Mouse (Mus musculus) G1E (cell line): Measurements from ENCODE around the gene Psmc2. TPM values are rescaled to one million over a fixed set of nuclear protein-coding genes. Genes with fewer than 3 reads are reported as not detected.

Experiments
- ATAC-seq: 2 replicates; pipeline ENCODE4 v1.8.0; 2016; ENCODE audit warnings: mild to moderate bottlenecking; ENCODE audit not compliant: insufficient number of reproducible peaks, poor library complexity, low FRiP score, severe bottlenecking; ENCODE audit errors: extremely low read depth
- DNase-seq: peaks from one replicate; pipeline ENCODE4 v3.0.0; 2012; ENCODE audit warnings: low spot score
- H3K27me3 ChIP-seq: 2 replicates; pipeline ENCODE4 v1.6.1; 2012; ENCODE audit warnings: mild to moderate bottlenecking, low read length, inconsistent platforms; ENCODE audit not compliant: insufficient read depth
- H3K36me3 ChIP-seq: replicated peaks from 2 replicates; pipeline ENCODE3; 2012; ENCODE audit warnings: mild to moderate bottlenecking, inconsistent platforms
- H3K4me1 ChIP-seq: 2 replicates; pipeline ENCODE4 v1.6.1; 2012; ENCODE audit warnings: low read depth, low read length, inconsistent platforms, mixed read lengths; ENCODE audit not compliant: insufficient read depth
- H3K4me3 ChIP-seq: 2 replicates; pipeline ENCODE4 v1.5.1; 2012; ENCODE audit warnings: low read depth, mild to moderate bottlenecking, inconsistent platforms, low read length, moderate library complexity, mixed read lengths
- H3K9me3 ChIP-seq: replicated peaks from 2 replicates; pipeline ENCODE4 v1.6.1; 2012; ENCODE audit warnings: inconsistent platforms
- CTCF ChIP-seq: IDR thresholded peaks from 2 replicates; pipeline ENCODE4 v1.5.1; 2012; ENCODE audit warnings: low read depth, low read length, inconsistent platforms, mixed read lengths
- GATA1 ChIP-seq: IDR thresholded peaks from 2 replicates; pipeline ENCODE4 v1.6.1; 2012; ENCODE audit warnings: borderline replicate concordance, low read length, inconsistent platforms, mixed read lengths
- GATA2 ChIP-seq: IDR thresholded peaks from 2 replicates; pipeline ENCODE4 v1.6.1; 2012; ENCODE audit warnings: low read depth, low read length, inconsistent platforms, borderline replicate concordance
- POLR2AphosphoS5 ChIP-seq: IDR thresholded peaks from 2 replicates; pipeline ENCODE4 v1.6.1; 2012; ENCODE audit warnings: low read depth, low read length, inconsistent platforms; ENCODE audit not compliant: insufficient replicate concordance
- TAL1 ChIP-seq: conservative IDR thresholded peaks from 2 replicates; pipeline ENCODE4 v1.6.1; 2012; ENCODE audit warnings: low read depth, low read length, inconsistent platforms, mixed read lengths
- polyA plus RNA-seq: library from polyadenylated mRNA; stranded (reverse); fragments of >175 nt; gene quantifications from 2 replicates; pipeline ENCODE4 v1.2.3, GENCODE M21; 2012
- total RNA-seq, 2 experiments: library from RNA; stranded (forward) in 1 of 2; stranded (reverse) in 1 of 2; fragments of 200-1000 nt in 1 of 2; fragments of >200 nt in 1 of 2; fragmentation: Nextera tagmentation in 1 of 2; gene quantifications; 2 replicates each; pipeline ENCODE4 v1.2.3; 2014 to 2017

Gene Psmc2
- total and polyA plus RNA-seq, 3 experiments, result 14.3 to 184 (median 112) TPM

- ATAC-seq (no peak), DNase-seq (no peak)
- TF ChIP-seq GATA1 (no peak), TAL1 (no peak), POLR2AphosphoS5 (no peak), GATA2 (no peak), CTCF (no peak)
- no peaks in the 10 kb centered on the region for H3K27me3 ChIP-seq
- H3K4me3 ChIP-seq, result no peak overlapping the region
- H3K9me3 ChIP-seq, result no peaks in the 10 kb centered on the region
- H3K36me3 ChIP-seq, result peaks cover 64% of the 10 kb centered on the region
- peaks cover 20% of the 10 kb centered on the region for H3K4me1 ChIP-seq
Observed at GRCm38 (mm10) chr5:21739881-21740280, 45.2 kb upstream of the Psmc2 start.

DNA sequence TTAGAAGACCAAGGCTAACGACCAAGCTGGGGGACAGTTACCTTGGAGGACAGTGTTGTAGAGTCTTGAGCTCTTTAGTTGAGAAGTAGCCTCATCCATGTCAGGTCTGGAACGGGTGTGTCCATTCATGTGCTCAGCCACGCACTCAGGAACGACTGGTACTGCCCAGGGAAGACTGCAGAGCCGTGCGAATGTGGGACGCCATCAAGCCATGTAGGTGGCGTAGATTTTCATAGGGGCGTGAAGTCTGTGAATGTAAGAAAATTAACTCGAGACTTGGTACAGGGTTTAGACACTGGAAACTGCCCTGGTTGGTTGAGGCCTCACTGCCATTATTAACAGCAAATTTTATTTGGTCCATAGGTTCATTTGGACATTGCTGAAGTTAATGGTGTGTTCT lies 41.5 kb upstream of the Psmc2 start:
- ATAC-seq, result no peak
- no peak for TF ChIP-seq GATA2
- TF ChIP-seq CTCF, result no peak
- TF ChIP-seq POLR2AphosphoS5, result no peak
- TF ChIP-seq GATA1, result no peak
- TF ChIP-seq TAL1, result no peak
- no peak for DNase-seq
- H3K9me3 ChIP-seq, result no peaks in the 10 kb centered on the region
- no peaks in the 10 kb centered on the region for H3K27me3 ChIP-seq
- H3K4me3 ChIP-seq, result no peak overlapping the region
- H3K36me3 ChIP-seq, result peaks cover 97% of the 10 kb centered on the region
- peaks cover 2% of the 10 kb centered on the region; the same call in 1 of the 2 replicates for H3K4me1 ChIP-seq

DNA sequence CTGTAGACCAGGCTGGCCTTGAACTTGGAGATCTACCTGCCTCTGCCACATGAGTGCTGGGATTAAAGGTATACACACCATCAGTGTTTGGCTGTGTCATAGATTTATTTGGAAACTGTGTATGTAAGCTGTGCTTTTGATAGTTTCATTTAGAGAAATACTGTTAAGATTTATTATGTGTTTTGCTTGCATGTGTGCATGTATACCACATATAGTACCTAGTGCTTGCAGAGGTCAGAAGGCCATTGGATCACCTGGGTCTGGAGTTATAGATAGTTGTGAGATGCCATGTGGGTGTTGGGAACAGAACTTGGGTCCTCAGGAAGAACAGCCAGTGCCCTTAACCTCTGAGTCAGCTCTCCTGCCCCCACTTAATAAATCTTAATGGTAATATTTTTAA lies 40.4 kb upstream of the Psmc2 start:
- Histone ChIP-seq H3K36me3 (peaks cover 94% of the 10 kb centered on the region), H3K27me3 (no peaks in the 10 kb centered on the region), H3K4me1 (no peaks in the 10 kb centered on the region), H3K9me3 (no peaks in the 10 kb centered on the region), H3K4me3 (no peak overlapping the region)
- TF ChIP-seq TAL1 (no peak), CTCF (no peak), GATA1 (no peak), POLR2AphosphoS5 (no peak), GATA2 (no peak)
- ATAC-seq, result no peak
- DNase-seq, result no peak

DNA sequence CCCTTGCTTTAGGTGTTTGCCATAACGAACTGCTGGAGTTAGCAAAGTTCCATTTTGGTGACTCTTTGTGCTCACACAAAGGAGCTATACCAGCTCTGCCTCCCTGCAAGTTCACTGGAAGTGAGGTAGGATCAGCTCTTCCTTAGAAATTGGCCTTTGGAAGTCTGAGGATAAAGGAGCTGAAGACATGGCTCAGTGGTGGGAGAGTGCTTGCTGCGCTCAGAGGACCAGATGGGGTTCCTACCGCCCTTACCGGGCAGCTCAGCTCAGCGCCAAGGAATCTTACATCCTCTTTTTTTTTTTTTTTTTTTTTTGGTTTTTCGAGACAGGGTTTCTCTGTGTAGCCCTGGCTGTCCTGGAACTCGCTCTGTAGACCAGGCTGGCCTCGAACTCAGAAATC lies 39.1 kb upstream of the Psmc2 start:
- H3K4me1 ChIP-seq, result no peaks in the 10 kb centered on the region
- H3K9me3 ChIP-seq, result no peaks in the 10 kb centered on the region
- H3K4me3 ChIP-seq, result no peak overlapping the region
- DNase-seq, result no peak
- no peak for ATAC-seq
- peaks cover 84% of the 10 kb centered on the region for H3K36me3 ChIP-seq
- no peaks in the 10 kb centered on the region for H3K27me3 ChIP-seq
- no peak for TF ChIP-seq POLR2AphosphoS5
- no peak for TF ChIP-seq CTCF
- no peak for TF ChIP-seq TAL1
- no peak for TF ChIP-seq GATA2
- TF ChIP-seq GATA1, result no peak

- Histone ChIP-seq H3K36me3 (peaks cover 76% of the 10 kb centered on the region), H3K9me3 (no peaks in the 10 kb centered on the region), H3K4me1 (0 out of 2 replicates have a peak, but pooled peaks cover 3% of the 10 kb centered on the region), H3K27me3 (no peaks in the 10 kb centered on the region), H3K4me3 (no peak overlapping the region)
- DNase-seq (no peak), ATAC-seq (no peak)
- TF ChIP-seq CTCF, result no peak
- no peak for TF ChIP-seq GATA1
- no peak for TF ChIP-seq GATA2
- TF ChIP-seq POLR2AphosphoS5, result no peak
- TF ChIP-seq TAL1, result no peak
Observed at GRCm38 (mm10) chr5:21768506-21768905, 16.6 kb upstream of the Psmc2 start.

DNA sequence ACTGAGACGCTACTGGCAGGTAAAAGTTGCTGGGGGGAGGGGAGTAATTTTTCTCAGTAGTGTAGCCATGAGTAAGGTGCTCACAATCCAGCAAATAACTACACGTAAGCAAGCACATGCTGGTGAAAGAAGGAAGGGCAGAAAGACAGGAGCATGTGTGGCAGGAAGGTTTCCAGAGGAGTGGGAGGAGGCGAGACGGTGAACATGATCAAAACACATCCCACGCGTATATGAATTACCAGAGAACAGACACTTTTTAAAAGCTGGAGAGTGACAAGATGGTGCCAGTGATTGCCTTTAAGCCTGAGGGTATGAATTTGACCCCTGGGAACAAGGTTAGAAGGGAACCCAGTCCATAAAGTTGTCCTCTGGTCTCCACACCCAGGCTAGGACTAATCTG lies 15.2 kb upstream of the Psmc2 start:
- peaks cover 76% of the 10 kb centered on the region for H3K36me3 ChIP-seq
- ATAC-seq (no peak), DNase-seq (no peak)
- TF ChIP-seq GATA1, result no peak
- no peak for TF ChIP-seq CTCF
- no peak for TF ChIP-seq POLR2AphosphoS5
- no peak for TF ChIP-seq TAL1
- TF ChIP-seq GATA2, result no peak
- H3K27me3 ChIP-seq, result no peaks in the 10 kb centered on the region
- H3K9me3 ChIP-seq, result no peaks in the 10 kb centered on the region
- 0 out of 2 replicates have a peak, but pooled peaks cover 3% of the 10 kb centered on the region for H3K4me1 ChIP-seq
- H3K4me3 ChIP-seq, result no peak overlapping the region

GRCm38 (mm10) chr5:21776491-21776890 lies 8.6 kb upstream of the Psmc2 start:
- Histone ChIP-seq H3K9me3 (no peaks in the 10 kb centered on the region), H3K4me1 (peaks cover 7% of the 10 kb centered on the region), H3K4me3 (no peak overlapping the region), H3K27me3 (no peaks in the 10 kb centered on the region), H3K36me3 (peaks cover 78% of the 10 kb centered on the region)
- DNase-seq (no peak), ATAC-seq (no peak)
- TF ChIP-seq GATA1 (no peak), GATA2 (no peak), CTCF (no peak), POLR2AphosphoS5 (no peak), TAL1 (no peak)
